Mouse (Mus musculus) hindbrain, embryonic 14.5 days (tissue): ENCODE results near the gene Ppp1r7. TPM values are rescaled to one million over a fixed set of nuclear protein-coding genes. Genes with fewer than 3 reads are reported as not detected.

Experiments
- ATAC-seq: fragments of 200-750 bp; cut with Nextera tagmentation; 2 replicates; pipeline ENCODE4 v1.8.0; 2017; ENCODE audit warnings: moderate number of reproducible peaks, mild to moderate bottlenecking, moderate TSS enrichment, moderate library complexity; ENCODE audit not compliant: low FRiP score
- DNase-seq: peaks from one replicate; pipeline ENCODE4 v3.0.0-alpha.2; 2015; ENCODE audit warnings: low spot score
- H3K27ac ChIP-seq: fragments of 300-500 bp; sonication (generic); 2 replicates; pipeline ENCODE4 v1.5.1; 2014; ENCODE audit warnings: mild to moderate bottlenecking, moderate library complexity
- H3K27me3 ChIP-seq: fragments of 300-500 bp; sonication (generic); 2 replicates; pipeline ENCODE4 v1.6.1; 2014; ENCODE audit warnings: mild to moderate bottlenecking, low read length, mixed read lengths; ENCODE audit not compliant: control insufficient read depth, insufficient read depth
- H3K36me3 ChIP-seq: fragments of 300-500 bp; sonication (generic); replicated peaks from 2 replicates; pipeline ENCODE4 v1.6.1; 2014; ENCODE audit not compliant: control insufficient read depth, insufficient read depth
- H3K4me1 ChIP-seq: fragments of 300-500 bp; sonication (generic); replicated peaks from 2 replicates; pipeline ENCODE4 v1.6.1; 2014; ENCODE audit warnings: antibody characterized with exemption, low read length, mixed read lengths; ENCODE audit not compliant: control insufficient read depth, insufficient read depth
- H3K4me2 ChIP-seq: fragments of 300-500 bp; sonication (generic); replicated peaks from 2 replicates; pipeline ENCODE4 v1.6.1; 2014; ENCODE audit warnings: mild to moderate bottlenecking, moderate library complexity
- H3K4me3 ChIP-seq: fragments of 300-500 bp; sonication (generic); replicated peaks from 2 replicates; pipeline ENCODE4 v1.5.1; 2014; ENCODE audit warnings: mild to moderate bottlenecking, low read length
- H3K9ac ChIP-seq: fragments of 300-500 bp; sonication (generic); 2 replicates; pipeline ENCODE4 v1.6.1; 2014
- H3K9me3 ChIP-seq: fragments of 300-500 bp; sonication (generic); 2 replicates; pipeline ENCODE4 v1.6.1; 2016; ENCODE audit warnings: low read length; ENCODE audit not compliant: control insufficient read depth
- WGBS: fragments of 180-500 bp; shearing (Covaris S2); extraction: QIAGEN DNeasy Blood & Tissue Kit; methylation state at CpG from one replicate; pipeline ENCODE4 v1.1.7; 2014; 5-methylcytosine and 5-hydroxymethylcytosine counted together
- polyA plus RNA-seq: library from polyadenylated mRNA; unstranded; fragments of >200 nt; fragmentation: Nextera tagmentation; extraction: Ambion mirVana; gene quantifications from 2 replicates; pipeline ENCODE4 v1.2.1, GENCODE M21; 2014

Ppp1r7 gene
- polyA plus RNA-seq, 1 experiment from 2014 or later, result 53.3 TPM

DNA sequence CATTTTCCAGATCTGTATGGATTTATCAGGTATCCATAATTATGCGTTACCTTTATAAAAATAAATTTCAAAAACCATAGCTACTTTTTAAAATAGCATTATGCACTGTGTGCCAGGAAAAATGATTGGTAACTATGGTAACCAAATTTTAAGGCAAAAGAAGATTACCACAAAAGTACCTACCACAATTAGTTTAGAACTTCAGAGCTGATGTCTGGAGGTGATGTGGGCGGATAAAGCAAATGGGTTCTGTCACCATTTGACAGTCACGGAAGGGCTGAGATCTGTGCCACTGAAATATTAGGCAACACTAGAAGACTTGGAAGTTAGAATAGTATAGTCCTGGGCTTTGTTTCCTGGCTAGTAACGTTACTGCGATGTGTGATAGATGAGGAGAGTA, 4.5 kb downstream of the Ppp1r7 start:
- no peak overlapping the region for H3K27ac ChIP-seq
- H3K9ac ChIP-seq, result no peak overlapping the region
- H3K4me1 ChIP-seq, result peaks cover 10% of the 10 kb centered on the region
- ATAC-seq (no peak), DNase-seq (no peak)
- H3K36me3 ChIP-seq, result peaks cover 51% of the 10 kb centered on the region
- H3K4me2 ChIP-seq, result no peak overlapping the region
- WGBS, result 94% methylated on average over 5 of the region's 5 CpGs
- H3K9me3 ChIP-seq, result no peaks in the 10 kb centered on the region
- no peak overlapping the region for H3K4me3 ChIP-seq
- H3K27me3 ChIP-seq, result no peaks in the 10 kb centered on the region

DNA sequence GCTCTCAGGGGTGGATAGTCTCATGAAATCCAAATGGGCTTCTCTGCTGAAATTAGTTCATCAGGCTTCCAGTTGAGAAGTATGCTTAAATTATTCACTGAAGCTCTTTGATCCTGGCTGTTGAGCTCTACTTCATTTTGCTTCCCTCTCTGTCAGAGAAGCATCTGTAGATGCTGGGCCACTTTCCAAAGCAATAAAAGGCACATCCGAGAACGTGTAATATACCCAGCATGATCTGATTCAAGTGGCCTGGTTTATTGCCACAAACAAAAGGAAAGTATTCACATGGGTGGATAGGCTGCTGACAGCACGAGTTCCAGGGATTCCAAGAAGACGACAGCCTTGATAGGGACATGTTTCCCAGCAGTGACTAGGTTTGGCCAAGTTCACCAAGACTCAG, 7.0 kb downstream of the Ppp1r7 start:
- ATAC-seq (no peak), DNase-seq (no peak)
- Histone ChIP-seq H3K36me3 (peaks cover 77% of the 10 kb centered on the region), H3K4me3 (no peak overlapping the region), H3K27ac (no peak overlapping the region), H3K27me3 (no peaks in the 10 kb centered on the region), H3K9me3 (no peaks in the 10 kb centered on the region), H3K4me1 (peaks cover 1% of the 10 kb centered on the region; the same call in 1 of the 2 replicates), H3K9ac (no peak overlapping the region), H3K4me2 (no peak overlapping the region)
- WGBS, result 63% methylated on average over 4 of the region's 4 CpGs

DNA sequence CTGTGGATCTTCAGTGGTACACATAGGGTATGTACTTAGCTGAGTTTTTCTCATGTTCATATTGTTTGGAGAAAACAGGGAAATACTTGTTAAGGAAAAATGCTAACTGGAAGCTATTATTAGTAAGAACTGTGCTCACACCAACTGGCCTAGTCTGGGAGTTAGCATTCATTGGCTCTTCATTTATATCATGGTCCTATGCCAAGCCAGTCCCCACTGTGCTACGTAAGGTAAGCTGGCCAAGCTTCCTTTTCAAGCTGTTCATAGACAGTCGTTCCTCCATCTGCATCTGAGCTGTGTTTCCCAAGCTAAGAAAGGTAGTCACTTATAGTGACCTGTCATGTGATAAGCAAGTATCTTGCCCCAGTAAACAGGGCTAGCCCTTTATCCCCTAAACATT, 10.1 kb downstream of the Ppp1r7 start:
- DNase-seq (no peak), ATAC-seq (no peak)
- no peak overlapping the region for H3K4me2 ChIP-seq
- no peak overlapping the region for H3K4me3 ChIP-seq
- no peak overlapping the region for H3K9ac ChIP-seq
- H3K27me3 ChIP-seq, result no peaks in the 10 kb centered on the region
- H3K27ac ChIP-seq, result no peak overlapping the region
- H3K4me1 ChIP-seq, result no peaks in the 10 kb centered on the region
- peaks cover 92% of the 10 kb centered on the region for H3K36me3 ChIP-seq
- H3K9me3 ChIP-seq, result no peaks in the 10 kb centered on the region
- WGBS, result 96% methylated on average over 2 of the region's 2 CpGs

DNA sequence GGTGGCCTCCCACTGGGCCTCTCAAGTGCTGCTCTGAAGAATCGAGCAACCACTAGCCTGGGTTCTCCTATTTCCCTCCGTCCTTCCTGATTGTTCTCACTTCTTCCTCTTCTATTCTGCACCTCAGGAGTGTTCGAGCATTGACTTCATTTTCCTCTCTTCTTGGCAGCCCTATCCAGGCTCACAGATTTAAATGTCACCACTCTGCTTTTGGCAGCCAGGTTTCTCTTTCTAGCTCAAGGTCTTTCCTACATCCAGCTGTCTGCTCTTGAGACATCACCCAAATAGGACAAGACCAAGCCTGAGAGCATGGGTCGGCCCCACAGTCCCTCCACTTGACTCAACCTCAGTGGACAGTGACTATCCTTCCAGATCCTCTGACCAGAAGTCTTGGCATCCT, 20.0 kb downstream of the Ppp1r7 start:
- no peak overlapping the region for H3K4me2 ChIP-seq
- no peaks in the 10 kb centered on the region for H3K9me3 ChIP-seq
- H3K27ac ChIP-seq, result no peak overlapping the region
- DNase-seq, result no peak
- WGBS, result 95% methylated on average over 4 of the region's 4 CpGs
- no peaks in the 10 kb centered on the region for H3K27me3 ChIP-seq
- no peak for ATAC-seq
- no peaks in the 10 kb centered on the region for H3K4me1 ChIP-seq
- no peak overlapping the region for H3K9ac ChIP-seq
- H3K36me3 ChIP-seq, result peaks cover 97% of the 10 kb centered on the region
- no peak overlapping the region for H3K4me3 ChIP-seq

DNA sequence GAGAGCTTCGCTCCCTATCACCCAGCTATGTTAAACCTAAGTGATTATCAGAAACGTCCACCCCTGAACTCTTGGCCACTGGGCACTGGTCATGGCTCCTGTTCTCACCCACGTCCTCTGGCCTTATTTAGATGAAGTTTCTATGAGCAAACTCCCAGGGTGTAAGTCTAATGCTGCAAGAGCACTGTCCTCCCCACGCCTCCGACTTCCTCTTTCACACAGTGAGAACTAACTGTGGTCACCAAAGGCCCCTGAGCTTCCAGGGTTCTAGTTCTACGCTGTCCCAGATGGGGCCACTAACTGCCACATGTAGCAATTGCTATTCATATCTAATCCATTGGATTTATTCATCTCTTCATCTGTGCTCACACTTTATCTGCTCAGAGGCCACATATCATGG, 23.0 kb downstream of the Ppp1r7 start:
- 96% methylated on average over 6 of the region's 6 CpGs for WGBS

DNA sequence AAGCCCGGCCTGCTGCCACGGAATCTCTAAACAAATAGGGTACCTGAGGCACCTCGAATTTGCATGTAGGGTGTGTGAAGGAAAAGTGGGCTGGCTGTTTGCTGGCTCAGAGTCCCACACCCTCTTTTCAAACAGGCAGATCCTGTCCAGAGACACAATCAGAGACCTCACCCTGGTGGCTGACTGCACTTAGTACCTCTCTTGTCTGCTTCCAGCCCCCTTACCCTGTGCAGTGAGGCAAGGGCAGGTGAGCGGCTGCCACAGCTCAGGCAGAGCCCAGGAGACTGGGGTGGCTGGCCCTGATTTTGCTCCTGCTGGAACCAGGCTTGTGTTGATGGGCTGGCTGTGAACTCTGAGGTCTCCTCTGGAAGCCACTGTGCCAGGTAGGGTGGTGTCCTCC, 31.0 kb downstream of the Ppp1r7 start, which contains the start of gene Ano7:
Ano7 (plus strand) TSS at position 266 of the 400 bp plus-strand sequence.
- 80% methylated on average over 4 of the region's 4 CpGs for WGBS

More for the DNA sequence above, 23.0 kb downstream of the Ppp1r7 start:
- Histone ChIP-seq H3K27ac (no peak overlapping the region), H3K4me3 (no peak overlapping the region), H3K4me2 (no peak overlapping the region), H3K27me3 (no peaks in the 10 kb centered on the region), H3K9me3 (no peaks in the 10 kb centered on the region), H3K9ac (no peak overlapping the region), H3K4me1 (no peaks in the 10 kb centered on the region), H3K36me3 (peaks cover 76% of the 10 kb centered on the region)
- DNase-seq (no peak), ATAC-seq (no peak)

DNA sequence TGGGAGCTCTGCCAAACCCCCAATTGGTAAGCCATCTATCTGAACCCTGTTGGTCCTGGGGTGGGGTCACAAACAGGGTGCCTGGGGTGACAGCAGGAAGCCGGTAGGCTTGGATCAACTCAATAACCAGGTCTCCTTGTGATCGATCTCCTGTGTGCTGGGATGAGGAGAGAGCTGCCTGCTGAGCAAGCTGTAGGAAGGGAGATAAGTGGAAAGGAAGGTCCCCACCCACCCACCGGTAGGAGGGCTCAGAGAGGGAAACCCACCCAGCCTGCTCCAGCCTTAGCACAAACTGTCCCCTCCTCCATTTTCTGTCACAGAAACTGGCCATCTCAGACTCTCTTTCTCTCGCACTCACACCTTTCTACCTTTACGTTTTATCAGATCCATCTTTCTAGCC, 34.7 kb downstream of the Ppp1r7 start:
- DNase-seq (no peak), ATAC-seq (no peak)
- H3K27me3 ChIP-seq, result no peaks in the 10 kb centered on the region
- no peak overlapping the region for H3K4me2 ChIP-seq
- 74% methylated on average over 5 of the region's 5 CpGs for WGBS
- H3K9ac ChIP-seq, result no peak overlapping the region
- H3K9me3 ChIP-seq, result no peaks in the 10 kb centered on the region
- H3K4me1 ChIP-seq, result no peaks in the 10 kb centered on the region
- no peaks in the 10 kb centered on the region for H3K36me3 ChIP-seq
- H3K4me3 ChIP-seq, result no peak overlapping the region
- H3K27ac ChIP-seq, result no peak overlapping the region

More for the DNA sequence above, 31.0 kb downstream of the Ppp1r7 start, which contains the start of gene Ano7:
- Histone ChIP-seq H3K4me2 (no peak within 1 kb of the TSS), H3K4me3 (no peak within 1 kb of the TSS), H3K27ac (no peak within 1 kb of the TSS), H3K4me1 (no peaks in the 10 kb centered on the region), H3K9me3 (no peaks in the 10 kb centered on the region), H3K9ac (no peak within 1 kb of the TSS), H3K27me3 (no peaks in the 10 kb centered on the region), H3K36me3 (no peaks in the 10 kb centered on the region)
- DNase-seq (no peak), ATAC-seq (no peak)

DNA sequence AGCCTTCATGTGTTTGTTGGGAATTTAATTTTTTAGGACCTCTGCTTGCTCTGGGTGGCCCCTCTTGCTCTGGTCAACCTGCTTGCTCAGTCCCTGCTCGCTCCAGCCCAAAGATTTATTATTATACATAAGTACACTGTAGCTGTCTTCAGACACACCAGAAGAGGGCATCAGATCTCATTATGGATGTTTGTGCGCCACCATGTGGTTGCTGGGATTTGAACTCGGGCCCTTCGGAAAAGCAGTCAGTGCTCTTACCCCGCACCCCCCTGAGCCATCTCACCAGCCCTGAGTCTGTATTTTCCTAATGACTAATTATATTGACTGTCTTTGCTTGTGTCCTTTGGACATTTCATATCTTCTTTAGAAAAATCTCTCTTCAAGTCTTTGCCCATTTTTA, 36.5 kb downstream of the Ppp1r7 start:
- Histone ChIP-seq H3K4me1 (no peaks in the 10 kb centered on the region), H3K27ac (no peak overlapping the region), H3K9ac (no peak overlapping the region), H3K36me3 (no peaks in the 10 kb centered on the region), H3K27me3 (no peaks in the 10 kb centered on the region), H3K4me3 (no peak overlapping the region), H3K4me2 (no peak overlapping the region), H3K9me3 (no peaks in the 10 kb centered on the region)
- WGBS, result 82% methylated on average over 5 of the region's 5 CpGs
- ATAC-seq, result no peak
- DNase-seq, result no peak

DNA sequence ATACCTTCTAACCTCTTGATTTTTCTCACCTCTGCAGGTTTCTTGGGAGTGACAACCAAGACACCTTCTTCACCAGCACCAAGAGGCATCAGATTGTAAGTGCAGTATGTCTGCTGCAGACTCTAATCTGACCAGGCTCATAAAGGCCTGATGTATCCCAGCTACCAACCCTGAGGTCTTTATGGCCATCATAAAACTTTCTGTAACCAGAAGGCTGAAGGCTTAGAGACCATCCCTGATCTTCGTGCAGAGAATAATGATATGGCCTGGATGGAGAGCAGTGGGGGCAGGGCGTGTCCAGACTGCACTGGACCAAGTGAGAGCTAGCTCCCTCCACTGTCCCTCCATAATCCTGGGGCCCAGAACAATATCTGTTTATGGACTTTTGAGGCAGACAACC, 44.5 kb downstream of the Ppp1r7 start:
- Histone ChIP-seq H3K9ac (no peak overlapping the region), H3K4me1 (no peaks in the 10 kb centered on the region), H3K4me3 (no peak overlapping the region), H3K4me2 (no peak overlapping the region), H3K9me3 (no peaks in the 10 kb centered on the region), H3K36me3 (no peaks in the 10 kb centered on the region), H3K27me3 (no peaks in the 10 kb centered on the region), H3K27ac (no peak overlapping the region)
- no peak for DNase-seq
- WGBS, result 78% methylated on average over 2 of the region's 2 CpGs
- no peak for ATAC-seq

DNA sequence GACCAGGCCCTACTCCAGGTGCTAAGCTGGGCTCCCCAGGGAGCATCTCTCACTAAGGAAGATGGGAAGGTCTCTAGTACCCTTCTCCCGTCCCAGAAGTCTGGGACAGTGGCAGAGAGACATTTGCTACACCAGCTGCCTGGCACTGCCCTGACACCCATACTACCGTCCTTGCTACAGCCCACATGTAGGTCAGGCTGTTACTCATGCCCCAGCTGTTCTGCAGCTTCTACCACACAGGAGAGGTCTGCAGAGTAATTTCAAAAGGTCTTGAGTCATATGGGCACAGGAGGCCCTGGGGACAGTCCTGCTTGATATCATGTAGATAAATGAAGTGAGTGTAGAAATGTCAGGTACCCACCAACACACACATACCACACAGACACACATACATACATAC, 46.3 kb downstream of the Ppp1r7 start:
- ATAC-seq (no peak), DNase-seq (no peak)
- H3K9me3 ChIP-seq, result no peaks in the 10 kb centered on the region
- no peak overlapping the region for H3K9ac ChIP-seq
- H3K36me3 ChIP-seq, result no peaks in the 10 kb centered on the region
- no peak overlapping the region for H3K4me3 ChIP-seq
- H3K27ac ChIP-seq, result no peak overlapping the region
- 66% methylated on average over 2 of the region's 2 CpGs for whole genome bisulfite sequencing
- no peaks in the 10 kb centered on the region for H3K4me1 ChIP-seq
- H3K4me2 ChIP-seq, result no peak overlapping the region
- no peaks in the 10 kb centered on the region for H3K27me3 ChIP-seq
